Mouse (Mus musculus): ENCODE data around the gene Mfap3l. TPM values are rescaled to one million over a fixed set of nuclear protein-coding genes. Genes with fewer than 3 reads are reported as not detected.

Gene Mfap3l
- polyA plus RNA-seq, 1 experiment from 2014 or later = 7.6 TPM

DNA sequence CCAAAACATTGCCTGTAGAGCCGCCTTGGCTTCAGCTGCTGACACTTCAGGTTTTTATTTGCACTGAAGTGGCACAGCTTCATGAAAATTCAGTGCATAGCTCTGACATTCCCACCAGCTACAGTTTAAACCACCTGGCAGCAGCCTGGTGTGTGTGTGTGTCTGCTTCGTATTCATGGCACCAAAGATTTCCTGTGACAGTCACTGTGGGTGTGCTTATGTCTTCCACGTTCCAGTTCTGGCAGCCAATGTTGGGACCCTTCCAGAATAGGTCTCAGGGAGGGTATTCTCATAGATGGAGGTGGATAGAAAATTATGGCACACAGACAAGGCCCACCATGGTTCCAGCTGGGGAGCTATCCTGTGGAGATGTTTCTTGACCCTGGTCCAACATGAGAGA, 34.2 kb downstream of the Mfap3l start:
- H3K36me3 ChIP-seq (ENCODE audit: control insufficient read depth, insufficient read depth, low read length) = no peaks in the 10 kb centered on the region
- H3K4me3 ChIP-seq (ENCODE audit: low read depth, low read length) = no peak overlapping the region
- TF ChIP-seq CTCF (IDR thresholded peaks at IDR 0.05; ENCODE audit: low read depth) = no peak
- no peak for TF ChIP-seq EP300 (optimal IDR thresholded peaks at IDR 0.05)
- DNase-seq (ENCODE audit: low spot score) (no peak), ATAC-seq (ENCODE audit: low FRiP score, low TSS enrichment) (no peak)
- H3K4me2 ChIP-seq (replicated peaks; ENCODE audit: low read depth) = no peak overlapping the region
- no peak overlapping the region for H3K27ac ChIP-seq (replicated peaks)
- no peaks in the 10 kb centered on the region for H3K27me3 ChIP-seq (ENCODE audit: control insufficient read depth, insufficient read depth, low read length)
- H3K9me3 ChIP-seq (ENCODE audit: control insufficient read depth, low read length) = no peaks in the 10 kb centered on the region
- WGBS = 63% methylated on average over 3 of the region's 3 CpGs
- no peak overlapping the region for H3K9ac ChIP-seq (ENCODE audit: low read length)
- no peaks in the 10 kb centered on the region for H3K4me1 ChIP-seq (replicated peaks; ENCODE audit: control insufficient read depth, insufficient read depth)

DNA sequence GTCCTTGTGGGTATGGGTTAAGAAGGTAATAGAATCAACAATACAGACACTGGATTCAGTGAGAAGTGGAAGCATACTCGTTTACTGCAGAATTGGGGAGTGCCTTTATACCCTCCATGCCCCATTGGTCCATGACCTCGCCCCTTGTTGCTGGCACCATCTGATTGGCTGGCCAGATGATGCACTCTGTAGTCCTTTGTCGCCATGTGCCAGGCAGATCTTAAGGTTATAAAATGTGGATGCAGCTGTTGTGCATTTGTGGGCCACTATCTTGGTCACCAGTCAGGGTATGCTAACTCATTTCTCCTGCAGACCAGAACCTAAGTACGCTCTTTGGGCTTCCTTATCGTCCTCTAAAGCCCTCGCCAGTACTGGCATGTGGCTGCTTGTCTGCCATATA, 46.0 kb downstream of the Mfap3l start:
- no peaks in the 10 kb centered on the region for H3K27me3 ChIP-seq (ENCODE audit: control insufficient read depth, insufficient read depth, low read length)
- TF ChIP-seq CTCF (IDR thresholded peaks at IDR 0.05; ENCODE audit: low read depth) (no peak), EP300 (optimal IDR thresholded peaks at IDR 0.05) (no peak)
- H3K9me3 ChIP-seq (ENCODE audit: control insufficient read depth, low read length) = no peaks in the 10 kb centered on the region
- ATAC-seq (ENCODE audit: low FRiP score, low TSS enrichment) (no peak), DNase-seq (ENCODE audit: low spot score) (no peak)
- H3K9ac ChIP-seq (ENCODE audit: low read length) = no peak overlapping the region
- WGBS = 86% methylated on average over 6 of the region's 6 CpGs
- H3K4me1 ChIP-seq (replicated peaks; ENCODE audit: control insufficient read depth, insufficient read depth) = no peaks in the 10 kb centered on the region
- H3K4me3 ChIP-seq (ENCODE audit: low read depth, low read length) = no peak overlapping the region
- no peak overlapping the region for H3K4me2 ChIP-seq (replicated peaks; ENCODE audit: low read depth)
- no peak overlapping the region for H3K27ac ChIP-seq (replicated peaks)
- H3K36me3 ChIP-seq (ENCODE audit: control insufficient read depth, insufficient read depth, low read length) = no peaks in the 10 kb centered on the region

DNA sequence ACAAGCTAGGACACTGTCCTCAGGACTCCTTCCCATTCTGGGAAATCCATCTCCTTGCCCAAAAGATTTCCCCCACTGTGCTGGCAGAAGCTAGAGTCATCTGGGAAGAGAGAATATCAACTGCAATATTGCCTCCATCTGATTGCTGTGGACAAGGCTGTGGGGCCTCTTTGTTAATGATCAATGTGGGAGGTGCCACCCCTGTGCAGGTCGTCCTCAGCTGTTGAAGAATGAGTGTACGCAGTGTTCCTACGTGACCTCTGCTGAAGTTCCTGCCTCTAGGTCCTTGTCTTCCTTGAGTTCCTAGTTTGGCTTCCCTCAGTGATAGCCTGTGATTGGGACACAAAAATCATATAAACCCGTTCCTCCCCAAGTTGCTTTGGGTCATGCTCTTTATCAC, 49.2 kb downstream of the Mfap3l start:
- no peak for DNase-seq (ENCODE audit: low spot score)
- ATAC-seq (ENCODE audit: low FRiP score, low TSS enrichment) = no peak

GRCm38 (mm10) chr8:60682340-60682739, 49.7 kb downstream of the Mfap3l start:
- ATAC-seq (ENCODE audit: low FRiP score, low TSS enrichment) = no peak
- no peak for DNase-seq (ENCODE audit: low spot score)
- TF ChIP-seq EP300 (optimal IDR thresholded peaks at IDR 0.05) = no peak
- TF ChIP-seq CTCF (IDR thresholded peaks at IDR 0.05; ENCODE audit: low read depth) = no peak

More for the DNA sequence above, 49.2 kb downstream of the Mfap3l start:
- 71% methylated on average over 4 of the region's 4 CpGs for WGBS
- H3K9me3 ChIP-seq (ENCODE audit: control insufficient read depth, low read length) = no peaks in the 10 kb centered on the region
- H3K4me3 ChIP-seq (ENCODE audit: low read depth, low read length) = no peak overlapping the region
- TF ChIP-seq CTCF (IDR thresholded peaks at IDR 0.05; ENCODE audit: low read depth) (no peak), EP300 (optimal IDR thresholded peaks at IDR 0.05) (no peak)
- no peaks in the 10 kb centered on the region for H3K36me3 ChIP-seq (ENCODE audit: control insufficient read depth, insufficient read depth, low read length)
- no peaks in the 10 kb centered on the region for H3K4me1 ChIP-seq (replicated peaks; ENCODE audit: control insufficient read depth, insufficient read depth)
- H3K4me2 ChIP-seq (replicated peaks; ENCODE audit: low read depth) = no peak overlapping the region
- H3K27me3 ChIP-seq (ENCODE audit: control insufficient read depth, insufficient read depth, low read length) = no peaks in the 10 kb centered on the region
- H3K27ac ChIP-seq (replicated peaks) = no peak overlapping the region
- no peak overlapping the region for H3K9ac ChIP-seq (ENCODE audit: low read length)

GRCm38 (mm10) chr8:60711516-60712086, 79.0 kb downstream of the Mfap3l start:
- 93% methylated on average over 8 of the region's 8 CpGs for WGBS
- no peak overlapping the region for H3K4me3 ChIP-seq (ENCODE audit: low read depth, low read length)
- no peak for ATAC-seq (ENCODE audit: low FRiP score, low TSS enrichment)

More at GRCm38 (mm10) chr8:60682340-60682739, 49.7 kb downstream of the Mfap3l start:
- WGBS = 94% methylated on average over 2 of the region's 2 CpGs
- Histone ChIP-seq H3K27ac (replicated peaks) (no peak overlapping the region), H3K27me3 (ENCODE audit: control insufficient read depth, insufficient read depth, low read length) (no peaks in the 10 kb centered on the region), H3K9ac (ENCODE audit: low read length) (no peak overlapping the region), H3K4me1 (replicated peaks; ENCODE audit: control insufficient read depth, insufficient read depth) (no peaks in the 10 kb centered on the region), H3K4me2 (replicated peaks; ENCODE audit: low read depth) (no peak overlapping the region), H3K9me3 (ENCODE audit: control insufficient read depth, low read length) (no peaks in the 10 kb centered on the region), H3K4me3 (ENCODE audit: low read depth, low read length) (no peak overlapping the region), H3K36me3 (ENCODE audit: control insufficient read depth, insufficient read depth, low read length) (no peaks in the 10 kb centered on the region)

GRCm38 (mm10) chr8:60714724-60715123, 82.1 kb downstream of the Mfap3l start:
- H3K4me2 ChIP-seq (replicated peaks; ENCODE audit: low read depth) = no peak overlapping the region

More at GRCm38 (mm10) chr8:60711516-60712086, 79.0 kb downstream of the Mfap3l start:
- Histone ChIP-seq H3K27ac (replicated peaks) (no peak overlapping the region), H3K27me3 (ENCODE audit: control insufficient read depth, insufficient read depth, low read length) (no peaks in the 10 kb centered on the region), H3K36me3 (ENCODE audit: control insufficient read depth, insufficient read depth, low read length) (no peaks in the 10 kb centered on the region), H3K4me2 (replicated peaks; ENCODE audit: low read depth) (no peak overlapping the region), H3K9ac (ENCODE audit: low read length) (no peak overlapping the region), H3K4me1 (replicated peaks; ENCODE audit: control insufficient read depth, insufficient read depth) (no peaks in the 10 kb centered on the region), H3K9me3 (ENCODE audit: control insufficient read depth, low read length) (no peaks in the 10 kb centered on the region)
- no peak for DNase-seq (ENCODE audit: low spot score)
- TF ChIP-seq EP300 (optimal IDR thresholded peaks at IDR 0.05) = no peak
- no peak for TF ChIP-seq CTCF (IDR thresholded peaks at IDR 0.05; ENCODE audit: low read depth)

More at GRCm38 (mm10) chr8:60714724-60715123, 82.1 kb downstream of the Mfap3l start:
- no peak overlapping the region for H3K27ac ChIP-seq (replicated peaks)
- H3K27me3 ChIP-seq (ENCODE audit: control insufficient read depth, insufficient read depth, low read length) = no peaks in the 10 kb centered on the region
- 74% methylated on average over 3 of the region's 3 CpGs for WGBS
- no peaks in the 10 kb centered on the region for H3K9me3 ChIP-seq (ENCODE audit: control insufficient read depth, low read length)
- TF ChIP-seq CTCF (IDR thresholded peaks at IDR 0.05; ENCODE audit: low read depth) (no peak), EP300 (optimal IDR thresholded peaks at IDR 0.05) (no peak)
- no peaks in the 10 kb centered on the region for H3K36me3 ChIP-seq (ENCODE audit: control insufficient read depth, insufficient read depth, low read length)
- no peak overlapping the region for H3K9ac ChIP-seq (ENCODE audit: low read length)
- DNase-seq (ENCODE audit: low spot score) (no peak), ATAC-seq (ENCODE audit: low FRiP score, low TSS enrichment) (no peak)
- H3K4me1 ChIP-seq (replicated peaks; ENCODE audit: control insufficient read depth, insufficient read depth) = no peaks in the 10 kb centered on the region
- no peak overlapping the region for H3K4me3 ChIP-seq (ENCODE audit: low read depth, low read length)
